Mouse (Mus musculus): ENCODE data around the gene Cdca7l. TPM values are rescaled to one million over a fixed set of nuclear protein-coding genes. Genes with fewer than 3 reads are reported as not detected.
"Not testable (repeated sequence)": the region's sequence is repeated elsewhere in the genome, so short reads cannot be mapped to it uniquely, and the experiment has no call there.

Gene Cdca7l
- total RNA-seq, 2 experiments from 2014 or later = 17.7 to 41.9 TPM

DNA sequence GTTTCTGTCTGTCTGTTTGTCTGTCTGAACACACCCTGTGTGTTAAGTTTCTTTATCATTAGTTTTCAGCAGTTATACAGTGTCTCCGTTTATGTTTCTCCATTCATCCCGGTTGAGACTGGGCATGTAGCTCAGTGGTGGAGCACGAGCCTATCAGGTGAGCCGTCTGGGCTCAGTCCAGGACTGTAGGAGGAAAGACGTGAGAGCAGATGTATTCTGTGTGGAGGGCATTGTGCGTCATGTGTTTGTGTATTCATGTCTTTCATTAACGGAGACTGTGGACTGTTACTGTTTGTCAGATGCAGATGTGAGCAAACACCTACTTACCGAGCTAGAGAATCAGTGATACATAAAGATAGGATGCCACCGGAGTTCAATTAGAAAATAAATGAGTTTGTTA is 52.9 kb downstream of the Cdca7l start:
- ATAC-seq (ENCODE audit: poor library complexity, severe bottlenecking) = no peak

GRCm38 (mm10) chr12:117857884-117858283 is 53.8 kb downstream of the Cdca7l start:
- no peak for ATAC-seq (ENCODE audit: poor library complexity, severe bottlenecking)

- peak; percentile 70 for ATAC-seq (ENCODE audit: poor library complexity, severe bottlenecking)
Measured at GRCm38 (mm10) chr12:117860840-117861239, 56.8 kb downstream of the Cdca7l start.

- peak; percentile 21; the same call in 1 of the 2 replicates for ATAC-seq (ENCODE audit: poor library complexity, severe bottlenecking)
Measured at GRCm38 (mm10) chr12:117861249-117861648, 57.2 kb downstream of the Cdca7l start.

- ATAC-seq (ENCODE audit: poor library complexity, severe bottlenecking) = no peak
Measured at GRCm38 (mm10) chr12:117862655-117863054, 58.6 kb downstream of the Cdca7l start.

DNA sequence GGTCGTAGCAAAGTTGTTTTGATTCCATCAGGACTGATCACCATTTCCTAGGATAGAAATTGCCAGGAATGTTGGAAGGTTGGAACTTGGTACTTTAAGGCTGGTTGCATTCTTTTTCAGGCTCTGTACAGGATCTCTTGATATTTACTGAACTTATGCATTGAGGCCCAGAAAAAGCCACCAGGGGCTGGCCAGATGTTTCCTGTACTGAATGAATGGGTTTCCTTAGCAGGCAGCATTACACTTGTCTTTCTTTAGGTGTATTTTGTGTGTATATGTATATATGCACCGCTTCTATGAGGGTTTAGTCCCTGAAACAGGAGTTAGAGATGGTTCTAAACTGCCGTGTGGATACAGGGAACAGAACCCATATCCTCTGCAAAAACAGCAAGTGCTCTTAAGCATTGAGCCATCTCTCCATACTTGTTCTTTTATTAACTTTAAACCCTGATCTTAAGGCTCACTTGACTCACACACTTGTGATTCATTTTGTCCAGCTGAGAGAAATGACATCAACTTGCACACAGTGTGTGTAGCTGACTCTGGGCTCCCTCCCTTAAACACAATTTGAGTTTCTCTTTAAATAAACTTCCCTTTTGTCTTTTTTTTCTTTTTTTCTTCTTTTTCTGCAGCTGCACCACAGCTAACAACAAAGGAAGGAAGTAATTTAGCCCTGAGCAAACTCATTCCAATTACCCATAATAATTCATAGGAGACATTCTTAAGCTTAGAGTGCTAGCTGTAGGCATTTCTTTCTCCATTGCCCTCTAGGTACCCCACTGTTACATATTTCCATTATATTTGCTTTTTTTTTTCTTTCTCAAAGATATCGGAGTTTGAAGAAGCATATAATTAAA is 63.8 kb downstream of the Cdca7l start:
- ATAC-seq (ENCODE audit: poor library complexity, severe bottlenecking) = no peak

DNA sequence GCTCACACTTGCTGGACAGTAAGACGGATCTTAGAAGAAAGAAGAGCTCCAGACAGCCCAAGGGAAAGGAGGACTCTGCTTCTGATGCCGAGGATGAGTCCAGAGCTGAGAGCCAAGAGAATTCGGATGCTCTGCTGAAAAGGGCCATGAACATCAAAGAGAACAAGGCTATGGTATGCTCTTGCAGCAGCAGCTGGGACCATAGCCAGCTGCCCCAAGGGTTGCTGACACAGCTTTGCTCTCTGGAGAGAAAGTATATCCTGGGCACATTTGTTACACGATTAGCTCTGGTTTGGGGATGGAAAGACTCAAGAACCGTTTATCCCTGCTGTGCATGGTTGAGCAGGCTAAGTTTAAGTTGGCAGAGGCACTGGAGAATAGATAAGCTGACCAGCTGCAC is 68.2 kb downstream of the Cdca7l start:
- ATAC-seq (ENCODE audit: poor library complexity, severe bottlenecking) = no peak

DNA sequence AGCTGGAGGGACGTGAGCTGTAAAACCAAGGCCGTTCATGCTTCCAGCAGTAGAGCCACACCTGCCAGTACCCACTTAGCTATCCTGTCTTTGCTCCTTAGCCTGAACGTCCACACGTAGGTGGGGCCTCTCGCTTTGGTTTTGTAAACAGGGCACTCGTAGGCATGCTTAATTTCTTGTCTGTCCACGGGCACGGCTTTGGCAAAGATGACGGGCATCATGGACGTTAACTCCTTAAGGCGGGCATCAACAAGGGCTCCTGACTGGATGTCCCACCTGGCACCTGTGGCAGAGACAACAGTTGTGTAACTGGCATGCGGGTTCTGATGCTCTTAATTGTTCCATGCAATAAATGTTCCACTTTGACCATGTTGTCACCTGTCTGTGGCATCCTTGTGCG is 74.3 kb downstream of the Cdca7l start:
- ATAC-seq (ENCODE audit: poor library complexity, severe bottlenecking) = no peak

- ATAC-seq (ENCODE audit: poor library complexity, severe bottlenecking) = no peak
Measured at GRCm38 (mm10) chr12:117884627-117885026, 80.5 kb downstream of the Cdca7l start.

DNA sequence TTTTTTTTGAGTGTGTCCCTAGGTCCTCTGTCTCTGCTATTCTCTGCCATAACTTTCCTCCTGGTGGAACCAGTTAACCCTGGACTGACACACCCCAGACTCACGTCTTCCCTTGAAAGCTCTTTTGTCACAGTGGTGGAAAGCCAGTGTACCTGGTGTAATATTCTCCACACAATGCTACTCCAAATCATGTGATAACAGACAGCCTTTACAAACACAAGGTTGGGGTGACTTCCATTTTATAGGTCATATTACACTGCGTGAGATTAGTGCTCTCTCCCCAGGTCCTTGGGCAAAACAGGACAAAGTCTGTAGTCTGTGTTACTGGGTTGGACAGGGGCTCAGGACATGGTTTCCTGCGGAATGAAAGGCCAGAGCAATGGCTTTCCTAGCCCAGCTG is 83.3 kb downstream of the Cdca7l start:
- no peak for ATAC-seq (ENCODE audit: poor library complexity, severe bottlenecking)

DNA sequence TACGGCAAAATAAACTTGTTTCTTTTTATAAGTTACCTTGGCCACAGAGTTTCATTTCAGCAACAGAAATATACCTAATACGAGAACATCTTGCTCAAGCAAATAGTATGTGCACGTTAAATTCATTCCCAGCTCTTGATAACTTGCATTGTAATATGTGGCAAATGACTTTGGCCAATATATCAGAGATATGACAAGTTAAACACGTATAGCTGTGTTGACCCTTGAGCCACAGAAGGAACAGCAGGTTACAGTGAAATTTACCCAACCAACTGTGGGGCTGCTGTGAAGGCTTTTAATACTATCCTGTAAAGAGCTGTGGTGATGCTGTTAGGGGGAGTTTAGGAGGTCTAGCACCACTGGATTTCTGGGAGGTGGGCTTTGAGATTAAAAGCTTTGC is 96.7 kb downstream of the Cdca7l start:
- ATAC-seq (ENCODE audit: poor library complexity, severe bottlenecking) = not testable (repeated sequence)

- ATAC-seq (ENCODE audit: poor library complexity, severe bottlenecking) = not testable (repeated sequence)
Measured at GRCm38 (mm10) chr12:117901352-117901751, 97.3 kb downstream of the Cdca7l start.

GRCm38 (mm10) chr12:117903671-117904070 is 99.6 kb downstream of the Cdca7l start:
- ATAC-seq (ENCODE audit: poor library complexity, severe bottlenecking) = no peak

DNA sequence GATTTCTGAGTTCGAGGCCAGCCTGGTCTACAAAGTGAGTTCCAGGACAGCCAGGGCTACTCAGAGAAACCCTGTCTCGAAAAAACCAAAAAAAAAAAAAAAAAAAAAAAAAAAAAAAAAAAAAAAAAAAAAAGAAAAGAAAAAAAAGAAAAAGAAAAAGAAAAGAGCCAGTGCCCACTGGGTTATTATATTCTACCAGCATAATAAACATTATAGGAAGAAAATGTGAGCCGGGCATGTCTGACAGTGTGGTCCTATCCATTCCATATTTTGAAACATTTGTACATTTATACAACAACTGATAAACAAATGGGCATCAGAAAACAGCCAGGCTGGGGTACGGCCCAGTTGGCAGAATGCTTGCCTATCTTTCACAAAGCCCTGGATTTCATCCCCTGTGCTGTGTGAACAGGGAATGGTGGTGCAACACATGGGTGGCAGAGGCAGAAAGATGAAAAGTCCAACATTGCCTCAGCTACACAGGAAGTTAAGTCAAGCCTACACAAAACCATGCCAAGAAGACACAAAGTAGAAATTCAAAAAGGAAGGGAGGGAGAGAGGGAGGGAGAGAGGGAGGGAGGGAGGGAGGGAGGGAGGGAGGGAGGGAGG is 101.2 kb downstream of the Cdca7l start:
- ATAC-seq (ENCODE audit: poor library complexity, severe bottlenecking) = not testable (repeated sequence)

GRCm38 (mm10) chr12:117911396-117911795 is 107.3 kb downstream of the Cdca7l start:
- ATAC-seq (ENCODE audit: poor library complexity, severe bottlenecking) = no peak

GRCm38 (mm10) chr12:117914613-117915245 is 110.6 kb downstream of the Cdca7l start:
- no peak for ATAC-seq (ENCODE audit: poor library complexity, severe bottlenecking)

- peak; percentile 27; the same call in 1 of the 2 replicates for ATAC-seq (ENCODE audit: poor library complexity, severe bottlenecking)
Measured at GRCm38 (mm10) chr12:117915826-117916588, 111.9 kb downstream of the Cdca7l start.
